Mouse (Mus musculus) cerebellum, postnatal 36 days (tissue): ENCODE measurements around the gene Gm20388.

Source experiments
- DNase-seq, 2 experiments: peaks; one replicate each; pipeline ENCODE4 v3.0.0; 2021 to 2022; ENCODE audit warnings: mixed read lengths in 2 of 2

Gm20388 gene

DNA sequence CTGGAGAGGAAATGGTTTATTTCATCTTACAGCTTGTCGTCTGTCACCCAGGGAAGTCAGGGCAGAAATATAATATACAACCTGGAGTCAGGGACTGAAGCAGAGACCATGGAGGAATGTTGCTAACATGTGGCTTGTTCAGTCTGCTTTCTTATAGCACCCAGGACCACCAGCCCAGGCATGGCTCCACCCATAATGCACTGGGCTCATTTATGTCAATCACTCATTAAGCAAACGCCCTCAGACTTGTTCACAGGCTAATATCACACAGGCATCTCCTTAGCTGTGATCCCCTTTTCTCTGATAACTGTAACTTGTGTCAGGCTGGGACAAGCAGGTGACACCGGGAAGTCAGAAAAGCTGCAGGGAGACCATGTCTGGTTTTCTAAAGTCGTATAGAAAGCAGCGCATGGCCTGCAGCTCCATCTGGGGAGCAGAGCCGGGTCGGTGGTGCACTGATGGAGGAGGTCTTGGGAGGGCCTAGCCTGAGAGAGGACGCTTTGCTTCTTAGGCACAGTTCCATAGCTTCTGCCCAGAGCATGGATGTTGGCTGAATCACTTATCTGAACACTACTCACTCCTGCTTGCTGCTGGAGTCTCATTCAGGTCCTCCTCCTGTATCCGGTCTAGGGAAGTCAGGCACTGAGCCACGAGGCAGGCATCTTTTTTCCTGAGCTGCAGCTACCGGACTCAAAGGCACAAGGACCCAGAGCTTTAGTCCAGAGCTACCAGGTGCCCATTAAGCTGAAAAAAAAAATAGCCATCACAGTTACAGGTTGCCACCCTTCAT is 1252.5 kb downstream of the Gm20388 start:
- no peak for DNase-seq

DNA sequence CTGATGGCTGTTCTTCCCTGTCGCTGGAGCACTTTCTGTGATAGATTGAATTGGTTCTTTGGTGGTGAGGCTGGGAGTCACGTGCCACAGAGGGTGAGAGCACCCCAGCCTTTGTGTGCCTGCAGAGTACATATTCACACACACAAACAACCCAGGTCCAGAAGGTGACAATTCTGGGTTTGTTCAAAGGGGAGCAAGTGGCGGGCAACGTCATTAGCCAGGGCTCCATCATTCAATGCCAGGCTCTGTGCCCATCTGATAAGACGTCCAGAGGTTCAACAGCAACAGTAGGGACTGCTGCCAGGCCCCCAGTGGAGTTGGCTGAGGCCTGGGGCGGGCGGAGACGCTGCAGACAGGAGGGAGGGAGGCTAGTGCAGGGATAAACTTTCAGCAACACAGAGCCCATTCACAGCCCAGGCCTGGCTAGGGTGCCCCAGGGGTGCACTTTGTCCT is 1253.4 kb downstream of the Gm20388 start:
- DNase-seq: no peak

DNA sequence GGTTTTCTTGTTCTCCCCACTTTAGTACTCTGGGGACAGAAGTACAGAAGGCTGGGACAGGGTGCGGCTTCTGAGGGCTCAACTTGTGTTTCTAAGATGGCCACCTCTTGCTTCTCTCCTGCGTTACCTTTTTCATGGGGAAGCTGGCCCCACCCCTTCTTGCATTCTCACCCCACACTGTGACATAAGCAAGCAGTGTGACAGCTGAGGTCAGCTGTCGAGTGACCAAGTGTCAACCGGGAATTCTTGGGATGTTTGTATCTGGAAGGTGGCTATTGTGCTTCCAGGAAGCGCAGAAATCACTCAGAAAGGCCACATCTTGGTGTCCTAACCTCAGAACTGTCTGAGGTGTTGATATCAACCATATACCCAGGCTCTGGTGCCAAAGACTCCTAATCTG is 1257.4 kb downstream of the Gm20388 start:
- DNase-seq: no peak

DNA sequence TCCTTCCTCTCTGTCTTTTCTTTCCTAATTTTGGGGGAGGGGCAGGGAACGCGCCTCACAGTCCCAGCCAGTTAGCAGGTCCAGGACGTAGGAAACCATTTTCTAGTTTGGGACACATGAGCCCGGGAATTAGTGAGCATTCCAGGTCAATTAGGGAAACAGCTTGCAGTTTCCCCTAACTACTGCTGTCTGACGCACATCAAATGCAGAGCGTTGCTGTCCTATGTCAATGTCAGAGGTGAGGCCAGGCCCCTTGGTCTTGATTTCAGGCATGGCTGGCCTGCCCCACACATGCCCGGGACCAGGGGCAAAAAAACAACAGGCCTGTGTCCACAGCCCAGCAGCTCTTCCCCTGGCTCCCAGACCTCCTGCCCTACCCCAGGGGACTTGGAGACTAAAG is 1259.5 kb downstream of the Gm20388 start:
- DNase-seq: no peak

DNA sequence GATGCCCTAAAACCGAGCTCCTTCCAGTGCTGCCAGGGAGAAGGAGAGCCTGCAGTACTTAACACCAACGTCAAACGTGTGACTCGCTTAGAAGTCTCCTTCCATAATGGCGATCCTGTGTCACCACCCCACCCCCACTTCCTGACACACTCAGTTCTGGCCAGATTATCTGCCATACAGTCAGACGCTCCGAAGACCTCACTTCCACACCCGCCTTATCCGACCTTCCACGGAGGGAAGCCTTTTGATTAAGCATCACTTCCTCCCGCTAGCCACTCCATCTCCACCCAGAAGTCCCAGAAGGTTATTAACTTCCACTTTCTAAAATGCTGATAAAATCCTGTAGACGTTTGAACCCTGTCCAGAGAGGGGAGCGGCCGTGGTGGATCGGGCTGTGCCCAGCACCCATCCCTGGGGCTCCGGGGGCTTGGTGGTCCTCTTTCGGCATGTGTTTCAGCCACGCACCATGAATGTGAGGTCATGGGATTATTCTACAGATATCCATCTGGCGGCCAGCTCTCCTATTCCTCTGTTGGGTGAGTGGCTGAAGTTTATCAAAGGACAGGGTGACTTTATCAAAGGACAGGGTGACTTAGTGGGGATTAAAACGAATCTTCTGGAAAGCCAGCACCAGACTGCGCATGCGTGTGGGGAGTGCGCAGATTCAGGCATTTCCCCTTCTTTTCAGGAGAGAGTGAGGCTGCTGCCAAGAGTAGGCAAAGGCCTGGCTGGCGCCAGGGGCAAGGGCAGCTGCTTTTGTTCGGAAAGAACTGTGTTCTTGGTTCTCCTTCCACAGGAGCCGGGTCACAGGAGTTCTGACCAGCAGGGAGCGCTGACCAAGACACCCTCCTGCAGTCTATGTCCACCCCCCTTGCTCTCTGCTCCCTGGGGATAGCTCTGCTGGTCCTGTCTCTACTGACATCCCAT is 1260.2 kb downstream of the Gm20388 start:
- no peak for DNase-seq

DNA sequence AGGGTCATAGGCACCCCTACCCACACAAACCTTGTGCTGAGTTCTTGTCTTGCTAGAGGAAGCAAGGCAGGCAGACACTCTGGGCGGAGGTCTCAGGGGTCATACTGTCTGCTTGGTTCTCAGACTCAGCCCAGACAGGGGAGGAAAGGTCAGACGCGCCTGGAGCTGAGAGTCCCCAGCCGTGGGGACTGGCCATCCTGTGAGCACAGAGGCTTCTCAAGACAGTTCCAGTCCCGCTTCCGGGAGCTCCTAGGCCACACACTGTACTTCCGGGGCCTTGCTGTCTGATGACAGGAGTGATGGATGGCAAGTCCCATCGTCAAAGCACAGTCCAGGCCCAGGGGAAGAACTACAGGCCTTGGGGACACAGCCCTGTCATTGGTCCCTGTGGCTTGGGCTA is 1261.9 kb downstream of the Gm20388 start:
- DNase-seq: no peak

DNA sequence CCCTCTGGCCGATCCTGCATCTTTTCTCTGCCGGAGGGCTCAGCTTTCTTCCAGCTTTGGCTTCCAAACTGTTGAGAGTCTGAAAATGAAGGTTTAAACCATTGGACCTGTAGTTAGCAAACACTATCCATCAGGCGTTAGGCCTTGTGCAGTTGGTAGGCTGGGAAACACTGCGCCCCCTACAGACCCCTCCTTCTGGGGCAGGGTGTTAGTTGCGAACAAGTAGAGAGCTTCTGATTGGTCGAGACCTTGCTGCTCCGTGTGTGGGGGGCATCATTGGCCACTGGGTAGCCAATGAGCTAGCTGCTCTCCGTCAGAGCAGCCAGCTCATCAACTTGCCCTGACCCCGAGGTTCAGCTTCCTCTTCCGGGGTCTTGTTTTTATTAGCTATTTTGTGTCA is 1263.5 kb downstream of the Gm20388 start:
- DNase-seq: no peak

DNA sequence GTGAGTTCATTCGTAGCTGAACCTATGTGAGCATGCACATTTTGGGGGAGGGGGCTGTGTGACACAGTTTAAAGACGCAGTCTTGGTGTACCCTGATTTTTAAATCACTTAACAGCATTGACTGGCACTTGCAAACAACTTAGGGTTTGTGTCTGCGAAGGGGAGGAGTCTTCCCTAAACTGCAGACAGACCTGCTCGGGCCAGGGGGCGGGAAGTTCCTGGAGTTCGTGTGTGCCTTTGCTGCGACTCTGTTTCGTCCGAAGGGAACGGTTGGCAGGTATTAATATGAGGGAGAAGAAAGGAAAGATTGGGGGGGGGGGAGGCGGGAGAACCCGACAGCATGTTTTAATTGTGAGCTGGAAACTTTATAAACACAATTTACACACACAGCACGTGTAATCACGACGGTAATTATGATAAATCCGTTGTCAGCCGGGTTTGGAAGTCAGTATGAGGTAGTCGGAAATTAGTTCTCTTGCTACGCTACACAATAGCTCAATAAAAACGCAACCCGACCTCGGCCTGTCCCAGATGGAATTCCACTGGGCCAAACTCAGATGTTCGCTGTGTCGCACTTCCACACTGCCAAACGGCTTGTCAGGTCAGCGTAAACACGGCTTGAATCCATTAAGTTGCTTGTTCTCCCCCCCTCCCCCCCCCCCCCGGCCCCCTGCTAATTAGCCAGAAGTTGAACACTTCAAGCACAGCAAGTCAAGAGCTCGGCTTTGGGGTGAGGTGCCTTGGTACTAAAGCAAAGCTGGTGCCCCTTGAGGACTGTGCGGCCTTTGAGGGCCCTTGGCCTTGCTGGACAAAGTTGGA is 1264.3 kb downstream of the Gm20388 start:
- no peak for DNase-seq

DNA sequence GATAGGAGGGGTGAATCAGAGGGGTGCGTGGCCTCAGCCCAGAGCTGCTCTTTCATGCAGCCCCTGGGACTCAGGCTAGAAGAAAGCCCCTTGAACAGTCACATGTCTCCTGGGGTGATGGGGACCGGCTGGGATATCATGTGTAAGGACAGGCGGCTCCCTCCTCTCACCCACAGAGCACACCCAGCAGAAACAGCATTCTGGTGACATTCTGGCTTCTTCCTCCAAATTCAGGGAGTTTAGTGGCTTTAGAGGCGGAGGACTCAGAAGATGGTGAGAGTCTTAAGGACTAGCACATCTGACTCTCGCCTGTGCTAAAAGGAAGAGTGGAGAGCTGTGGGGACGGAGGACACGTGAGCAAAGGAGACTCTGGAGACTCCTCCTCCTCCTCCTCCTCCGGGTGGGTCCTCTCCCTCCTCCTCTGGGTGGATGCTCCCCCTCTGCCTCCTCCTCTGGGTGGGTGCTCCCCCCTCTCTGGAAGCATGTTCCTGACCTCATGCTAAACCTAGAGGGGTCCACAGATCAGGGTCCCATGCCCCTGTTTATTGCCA is 1265.0 kb downstream of the Gm20388 start:
- no peak for DNase-seq

DNA sequence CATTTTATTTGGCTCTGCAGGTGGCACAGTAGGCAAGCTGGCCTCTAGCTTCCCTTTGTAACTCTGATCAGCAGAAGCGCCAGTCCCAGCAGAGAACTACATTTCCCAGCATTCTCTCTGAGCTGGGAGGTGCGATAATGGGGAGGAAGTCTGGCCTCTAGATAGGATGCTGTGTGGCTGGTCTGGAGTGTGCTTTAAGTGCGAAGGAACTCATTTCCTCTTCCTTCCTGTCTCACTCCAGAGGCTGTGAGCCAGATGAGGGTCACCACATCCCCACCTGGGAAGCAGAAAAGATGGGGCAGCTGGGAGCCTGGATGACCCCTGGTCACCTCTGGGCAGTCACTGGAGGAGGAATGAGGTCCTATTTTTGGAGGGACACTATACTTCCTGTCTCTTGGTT is 1265.7 kb downstream of the Gm20388 start:
- no peak for DNase-seq

DNA sequence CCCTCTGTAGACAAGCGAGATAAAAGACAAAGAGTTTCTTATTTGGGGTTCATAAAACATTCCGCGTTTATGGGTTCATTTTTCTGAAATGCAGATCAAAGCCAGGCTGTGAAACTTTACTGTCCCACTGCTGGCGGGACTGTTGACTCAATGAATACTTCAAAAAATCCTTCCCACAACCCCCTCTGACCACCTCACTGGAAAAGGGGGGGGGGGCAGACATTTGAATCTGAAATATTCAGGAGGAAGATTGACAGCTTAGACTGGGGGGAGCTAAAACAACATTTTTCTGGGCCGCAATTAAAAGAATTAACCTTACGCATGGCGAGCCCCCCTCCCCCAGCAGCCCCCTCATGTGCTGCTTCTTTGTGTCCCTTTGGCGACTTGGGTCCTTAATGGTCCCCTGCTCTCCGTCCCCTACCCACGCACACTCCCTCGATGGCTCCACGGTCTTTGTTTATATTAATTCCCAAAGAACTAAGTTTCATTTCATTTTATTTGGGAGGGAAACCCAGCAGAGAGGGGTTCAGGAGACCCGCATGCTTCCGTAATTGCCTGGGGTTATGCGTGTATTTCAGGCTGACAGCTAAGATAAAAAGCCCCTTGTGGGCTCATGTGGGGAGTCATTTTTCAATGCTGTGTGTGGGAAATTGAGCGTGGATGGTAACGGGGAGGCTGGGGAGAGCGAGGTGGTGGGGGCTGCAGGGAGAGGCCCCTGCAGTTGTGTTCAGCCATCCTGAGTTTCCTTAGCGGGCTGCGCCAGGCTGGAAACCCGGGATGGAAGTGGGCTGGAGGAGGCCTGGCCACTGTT is 1270.0 kb downstream of the Gm20388 start:
- no peak for DNase-seq

DNA sequence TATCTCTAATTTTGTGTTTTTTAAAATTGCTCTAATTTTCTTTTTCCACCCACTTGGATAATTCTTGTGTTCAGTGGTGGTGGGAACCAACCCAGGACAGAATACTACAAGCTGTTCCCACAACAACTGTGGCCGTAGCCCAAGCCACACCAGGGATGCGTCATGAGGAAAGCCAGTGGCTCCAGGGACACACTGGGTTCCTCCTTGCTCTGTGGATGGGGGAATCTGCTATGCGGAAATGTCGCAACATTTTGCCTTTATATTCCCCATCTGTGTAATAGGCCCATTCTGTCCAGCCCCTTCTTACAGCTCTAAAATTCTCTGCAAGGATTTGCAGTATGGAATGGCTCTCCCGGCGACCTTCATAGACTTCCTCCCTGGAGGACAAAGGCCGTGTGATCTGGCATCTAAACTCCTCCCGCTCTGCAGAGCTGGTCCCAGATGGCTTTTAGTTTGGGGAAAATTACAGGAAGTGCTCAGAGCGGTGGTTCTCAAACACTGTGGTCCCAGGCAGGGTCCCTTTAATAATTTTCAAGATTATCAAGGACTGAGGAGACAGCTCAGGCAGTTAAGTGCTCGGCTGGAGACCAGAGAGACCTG is 1270.7 kb downstream of the Gm20388 start:
- no peak for DNase-seq

DNA sequence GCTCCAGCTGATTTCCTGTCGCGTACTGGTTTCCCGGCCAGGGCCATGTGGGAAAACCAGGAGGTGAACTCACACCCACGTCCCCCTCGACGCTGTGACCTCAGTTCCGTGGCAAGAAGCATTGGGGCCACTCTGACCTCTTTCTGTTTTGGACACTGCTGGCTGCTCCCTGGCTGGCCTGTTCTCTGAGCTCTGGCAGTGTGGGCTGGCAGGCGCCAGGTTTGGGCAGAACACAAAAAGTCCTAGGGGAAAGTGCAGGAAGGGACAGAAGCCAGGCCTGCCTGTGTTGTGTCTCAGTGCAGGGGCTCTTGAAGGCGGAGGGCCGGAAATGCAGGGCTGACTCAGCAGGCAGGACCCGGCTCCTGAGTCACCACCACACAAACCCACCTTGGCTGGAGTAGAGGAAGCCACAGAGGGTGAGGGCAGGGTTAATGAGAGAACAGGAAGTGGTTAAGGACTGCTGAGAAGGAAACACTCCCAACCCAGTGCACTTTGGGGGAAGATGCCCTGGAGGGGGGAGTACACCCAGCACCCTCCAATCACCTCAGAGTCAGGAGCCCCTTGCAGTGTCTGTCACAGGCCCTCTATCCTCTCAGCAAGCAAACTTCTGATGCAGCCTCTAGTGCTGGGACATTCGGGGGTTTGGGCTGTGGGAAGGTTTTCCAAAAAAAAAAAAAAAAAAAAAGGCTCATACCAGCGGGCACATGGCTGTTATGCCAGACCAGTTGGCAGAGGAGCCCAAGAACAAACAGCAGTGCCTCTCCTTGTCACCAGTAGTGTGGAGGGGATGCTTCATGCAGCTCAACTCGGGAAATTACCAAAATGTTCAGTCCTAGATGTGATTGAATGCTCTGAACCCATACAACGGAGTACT is 1277.1 kb downstream of the Gm20388 start:
- DNase-seq: no peak

DNA sequence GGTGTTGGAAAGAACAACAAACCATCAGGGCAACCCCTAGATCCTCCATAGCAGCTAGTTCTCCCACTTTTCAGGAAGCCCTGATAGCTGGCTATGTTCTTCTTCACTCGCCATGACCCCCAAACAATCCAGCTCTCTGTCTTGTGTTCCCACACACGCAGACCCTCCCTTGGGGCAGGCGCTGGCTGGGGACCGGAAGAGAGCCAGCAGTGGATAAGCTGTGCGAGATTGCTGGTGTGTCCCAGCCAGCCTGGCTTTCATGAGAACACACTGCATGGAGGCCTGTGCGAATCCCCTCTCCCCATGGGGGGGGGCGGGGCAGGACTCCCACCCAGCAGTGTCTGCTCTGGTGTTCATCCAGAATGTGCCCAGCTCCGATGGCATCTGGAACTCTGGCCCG is 1278.4 kb downstream of the Gm20388 start:
- DNase-seq: no peak

DNA sequence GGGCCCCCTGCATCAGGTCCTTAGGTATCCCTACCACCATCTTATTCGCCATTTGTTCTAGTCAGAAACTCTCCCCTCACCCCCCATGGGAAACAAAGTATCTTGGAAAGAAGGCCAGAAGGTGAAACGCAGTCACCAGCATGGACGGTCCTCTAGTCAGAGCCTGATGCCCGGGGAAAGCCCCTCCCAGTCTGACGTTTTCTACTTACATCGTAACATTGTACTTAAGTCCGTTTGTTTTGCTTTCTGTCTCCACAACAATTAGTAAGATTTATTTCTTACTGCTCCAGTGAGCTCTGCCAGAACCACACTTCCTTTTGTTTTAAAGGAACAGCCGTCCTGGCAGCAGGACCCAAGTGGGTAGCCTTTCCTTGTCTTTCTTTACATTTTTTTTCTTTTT is 1281.8 kb downstream of the Gm20388 start:
- no peak for DNase-seq

DNA sequence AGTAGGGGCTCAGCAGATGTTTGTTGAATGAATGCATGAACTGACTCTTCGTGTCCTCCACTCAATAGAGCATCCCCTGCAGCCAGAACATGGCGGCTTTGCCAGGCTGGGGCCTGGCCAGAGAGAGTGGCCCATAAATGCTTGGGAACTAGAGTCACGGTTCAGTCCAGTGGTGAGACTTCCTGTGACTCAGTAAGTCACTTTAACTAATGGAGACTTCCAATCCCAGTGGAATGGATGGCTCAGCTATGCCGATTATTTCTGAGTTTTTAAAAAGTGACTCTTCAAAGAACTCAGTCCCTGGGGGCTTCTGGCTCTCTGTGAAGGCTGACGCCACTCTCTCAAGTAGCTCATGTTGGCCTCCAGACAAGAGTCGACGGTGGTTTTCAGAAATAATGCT is 1285.3 kb downstream of the Gm20388 start:
- no peak for DNase-seq

DNA sequence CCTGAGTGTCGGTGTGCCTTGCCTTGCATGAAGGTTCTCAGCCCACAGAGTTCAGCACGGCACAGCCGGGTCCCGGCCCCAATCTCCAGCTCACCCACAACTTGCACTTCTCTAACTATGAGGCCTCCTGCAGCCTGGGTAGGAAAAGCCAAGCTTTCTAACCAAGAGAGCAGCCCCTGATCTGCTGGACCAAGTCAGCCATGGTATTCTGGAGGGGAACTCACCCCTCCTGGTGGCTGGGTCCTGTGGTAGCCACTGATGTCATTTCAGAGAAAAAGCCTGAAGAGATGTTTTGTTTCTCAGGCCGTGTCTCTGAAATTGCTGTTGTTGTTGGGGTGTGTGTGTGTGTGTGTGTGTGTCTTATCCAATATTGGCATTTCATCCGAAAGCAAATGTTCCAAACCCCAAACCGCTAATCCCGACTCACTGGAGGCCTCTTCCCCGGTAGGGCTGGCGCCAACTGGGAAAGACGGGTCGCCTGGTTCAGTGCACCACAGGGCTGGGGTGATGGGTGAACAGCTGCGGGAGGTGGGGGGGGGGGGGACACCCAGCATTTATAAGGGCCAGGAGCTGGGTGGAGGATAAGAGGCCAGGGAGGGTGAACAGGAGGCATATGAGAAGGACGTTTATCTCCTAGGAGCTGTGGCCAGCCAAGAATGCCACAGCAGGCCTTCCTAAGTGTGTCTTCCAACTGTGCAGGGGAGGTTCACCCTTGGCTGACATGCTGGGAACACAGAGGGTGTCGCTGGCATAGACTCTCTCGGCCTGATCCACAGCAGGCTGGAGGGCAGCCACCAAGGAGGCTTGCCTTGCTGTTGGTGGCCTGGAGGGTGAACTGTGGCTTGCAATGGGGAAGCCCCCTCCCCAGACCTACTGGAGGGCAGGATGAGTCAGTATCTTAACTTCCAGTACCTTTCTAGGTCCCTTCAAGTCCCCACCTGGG is 1286.4 kb downstream of the Gm20388 start:
- DNase-seq: no peak

DNA sequence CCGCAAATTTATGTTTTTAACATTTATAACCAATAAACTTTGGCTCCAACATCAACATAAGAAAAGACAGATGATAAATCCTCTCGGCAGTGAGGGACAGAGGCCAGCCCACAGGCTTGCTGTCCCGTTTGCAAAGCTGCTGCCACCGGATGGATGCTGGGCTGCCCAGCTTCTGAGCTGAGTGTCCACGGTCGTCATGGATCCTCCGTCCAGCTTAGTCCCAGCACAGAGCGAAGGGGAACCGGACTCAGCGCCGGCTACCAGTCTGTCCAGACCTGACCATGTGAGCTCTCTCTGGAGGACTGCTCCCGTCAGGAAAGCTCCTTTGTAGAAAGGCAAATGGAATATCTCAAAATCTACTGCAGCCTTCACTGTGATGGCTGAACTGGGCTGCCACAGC is 1289.4 kb downstream of the Gm20388 start:
- DNase-seq: no peak

DNA sequence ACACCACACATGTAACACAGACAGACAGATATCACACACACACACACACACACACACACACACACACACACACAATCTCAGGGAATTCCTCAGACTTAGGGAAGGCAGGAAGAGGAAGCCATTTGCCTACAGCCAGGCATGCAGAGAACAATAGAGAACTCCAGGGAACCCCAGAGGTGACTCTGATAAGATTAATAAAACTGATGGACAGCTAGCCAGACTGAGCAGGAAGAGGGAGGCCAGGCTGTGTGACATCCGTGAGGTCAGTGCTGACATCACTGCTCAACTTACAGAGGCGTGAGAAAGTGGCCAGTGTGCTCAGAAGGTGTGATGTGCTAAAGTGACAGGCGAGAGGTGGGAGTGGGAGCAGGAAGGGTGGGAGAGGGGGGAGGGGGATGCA is 1290.3 kb downstream of the Gm20388 start:
- DNase-seq: no peak
